Mouse (Mus musculus) frontal cortex, adult 2 months (tissue): ENCODE measurements at regions not wholly inside any gene's neighbourhood (a gene's known extent, or its start where the extent isn't known, plus 50 kb on each side); places are given as distances from the start of the nearest gene placed in this dataset.
"Not testable (repeated sequence)": the region's sequence is repeated elsewhere in the genome, so short reads cannot be mapped to it uniquely, and the experiment has no call there.

Source experiments
- DNase-seq, 2 experiments: peaks; one replicate each; pipeline ENCODE4 v3.0.0; 2022; ENCODE audit warnings: low spot score in 1 of 2; ENCODE audit errors: extremely low spot score in 1 of 2

DNA sequence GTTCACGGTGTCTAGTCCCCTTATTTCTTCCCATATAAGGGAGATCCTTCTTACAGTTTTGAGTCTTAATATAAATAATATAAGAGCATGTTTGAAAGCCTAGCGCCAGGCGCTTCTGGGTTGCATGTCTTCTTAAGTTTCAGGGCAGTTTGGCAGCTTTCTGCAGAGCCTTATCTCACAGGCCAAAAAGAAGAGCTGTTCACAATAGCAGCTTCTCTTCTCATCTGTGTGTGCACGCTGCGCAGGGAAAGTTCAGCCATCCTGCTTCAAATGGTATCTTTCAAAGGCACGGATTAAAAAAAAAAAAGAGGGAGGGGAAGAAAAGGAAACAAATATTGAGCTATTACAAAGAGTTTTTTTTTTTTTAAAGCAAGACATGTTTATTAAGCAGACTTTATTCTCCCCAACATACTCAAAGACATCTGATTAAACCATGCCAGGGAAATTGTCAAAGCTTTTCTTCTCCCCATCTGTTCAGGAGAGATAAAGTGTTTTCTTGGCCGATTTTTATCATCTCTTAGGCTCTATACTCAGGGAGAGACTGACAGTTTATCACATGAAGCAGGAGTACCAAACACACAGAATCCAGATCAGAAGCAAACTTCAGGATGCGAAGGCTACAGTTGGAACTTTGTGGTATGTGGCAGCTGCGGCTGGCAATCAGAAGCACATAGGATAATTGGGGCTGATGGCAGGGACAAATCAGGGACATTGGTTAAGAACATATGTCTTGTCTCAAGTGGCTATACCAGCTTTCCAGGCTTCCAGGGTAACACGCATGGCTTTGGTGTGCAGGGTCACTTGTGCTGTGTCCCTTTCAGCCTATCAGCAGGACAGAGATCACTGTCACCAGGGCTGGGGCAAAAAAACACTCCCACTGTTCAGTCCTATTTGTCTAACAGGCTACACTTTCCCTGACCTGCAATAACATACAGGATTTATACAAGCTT, 206.9 kb upstream of the Pfkp start:
- DNase-seq: no peak

DNA sequence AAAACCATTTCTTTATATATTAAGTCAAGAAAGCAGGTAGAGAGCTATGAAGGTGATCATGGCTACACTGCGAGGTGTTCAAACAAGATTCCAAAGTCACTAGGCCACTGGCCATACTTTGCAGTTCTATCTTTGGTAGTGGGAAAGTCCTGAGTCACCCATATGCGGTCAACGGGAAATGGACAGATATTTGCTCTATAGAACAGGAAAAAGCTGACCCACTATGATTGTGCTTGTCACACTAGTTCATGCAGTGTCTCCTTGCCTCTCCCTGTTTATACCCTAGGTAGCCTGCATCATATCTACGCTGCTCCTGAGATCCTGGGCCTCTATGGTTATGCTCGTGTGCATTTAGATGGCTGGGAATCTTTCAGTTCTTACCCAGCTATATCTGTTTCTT, 188.9 kb upstream of the Pfkp start:
- no peak for DNase-seq

GRCm38 (mm10) chr13:6837075-6837422, 188.5 kb upstream of the Pfkp start:
- no peak for DNase-seq

DNA sequence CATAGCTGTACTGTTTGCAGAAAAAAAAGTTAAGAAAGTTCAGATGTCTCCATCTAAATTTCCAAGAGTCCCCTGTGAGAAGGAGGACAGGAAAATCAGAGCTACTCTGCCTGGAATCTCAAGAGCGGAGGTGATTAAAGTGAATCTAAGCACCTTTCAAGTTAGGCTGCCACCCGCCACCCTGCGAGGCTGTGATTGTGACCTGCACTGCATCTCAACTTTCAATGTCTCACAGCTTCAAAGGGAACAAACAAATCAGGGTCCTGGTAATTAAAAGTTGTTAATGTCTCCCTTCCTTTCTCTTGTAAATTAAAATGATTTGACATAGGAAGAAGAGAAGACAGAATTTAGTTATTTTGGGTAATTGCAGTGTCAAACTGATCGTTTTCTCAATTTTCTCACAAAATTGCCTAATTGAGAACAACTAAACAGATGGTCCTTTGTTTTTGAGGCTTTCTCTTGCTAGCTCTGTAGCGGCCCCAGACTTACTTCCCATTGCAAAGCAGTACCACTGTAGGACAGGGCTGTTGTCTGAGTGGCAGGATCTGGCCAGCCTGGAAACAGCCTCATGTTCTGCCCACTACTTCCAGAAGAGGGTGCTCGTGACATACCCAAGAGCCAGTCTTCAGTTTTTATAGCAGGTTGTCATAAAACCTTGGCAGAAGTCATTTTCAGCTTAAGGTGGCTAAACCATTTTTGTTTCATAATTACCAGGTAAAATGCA, 187.9 kb upstream of the Pfkp start:
- DNase-seq: peak; percentile 33 to 76

DNA sequence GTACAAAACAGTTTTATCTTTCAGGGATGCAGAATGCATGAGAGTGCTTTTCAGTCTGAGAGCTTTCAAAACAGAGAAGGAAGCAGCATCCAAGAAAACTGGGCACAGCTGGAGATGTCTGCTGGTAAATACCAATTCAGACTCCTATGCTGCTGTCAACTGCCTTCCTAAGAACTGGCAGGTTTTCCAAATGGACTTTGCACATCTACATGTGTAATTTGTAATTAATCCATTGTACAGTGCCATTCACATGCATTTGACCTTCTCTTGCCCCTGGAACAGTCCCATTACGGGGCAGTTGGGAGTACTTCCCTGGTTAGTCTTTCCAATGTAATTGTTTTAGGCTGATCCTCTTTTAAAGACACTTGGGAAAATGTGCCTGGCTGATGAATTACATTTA, 181.3 kb upstream of the Pfkp start:
- DNase-seq: no peak

- DNase-seq: no peak
Measured at GRCm38 (mm10) chr13:6829346-6829745, 180.8 kb upstream of the Pfkp start.

DNA sequence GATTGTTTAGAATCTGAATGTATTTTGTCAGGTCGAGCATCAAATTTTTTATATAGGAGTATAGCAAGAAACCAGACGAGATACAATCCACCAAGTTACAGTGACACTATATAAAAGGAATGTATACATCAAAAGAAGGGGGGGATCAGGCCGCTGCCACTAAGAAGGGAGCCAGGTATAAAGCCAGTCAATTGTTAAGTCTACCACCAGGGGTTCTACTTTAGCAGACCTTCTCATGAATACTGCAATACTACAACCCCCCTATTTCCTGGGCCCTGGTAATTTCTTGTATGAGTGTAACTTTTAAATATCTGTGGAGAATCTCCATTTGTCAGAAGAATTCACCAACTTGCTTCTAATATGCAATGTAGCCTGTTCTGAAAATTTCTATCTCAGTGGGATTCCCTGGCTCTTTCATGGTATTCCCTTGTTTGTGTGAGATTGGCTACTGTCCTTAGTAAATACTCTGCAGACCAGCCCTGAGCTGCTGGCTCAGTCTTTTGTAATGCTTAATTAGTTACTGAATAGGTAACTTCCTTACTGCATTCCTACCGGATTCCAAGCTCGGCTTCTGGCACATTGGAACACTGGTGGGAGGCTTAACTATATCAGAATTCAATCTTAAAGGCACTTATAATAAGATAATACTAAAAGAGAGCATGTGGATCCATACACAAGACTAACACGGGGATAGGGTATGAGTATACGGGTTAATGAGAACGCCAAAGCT, 180.2 kb upstream of the Pfkp start:
- not testable (repeated sequence) for DNase-seq

DNA sequence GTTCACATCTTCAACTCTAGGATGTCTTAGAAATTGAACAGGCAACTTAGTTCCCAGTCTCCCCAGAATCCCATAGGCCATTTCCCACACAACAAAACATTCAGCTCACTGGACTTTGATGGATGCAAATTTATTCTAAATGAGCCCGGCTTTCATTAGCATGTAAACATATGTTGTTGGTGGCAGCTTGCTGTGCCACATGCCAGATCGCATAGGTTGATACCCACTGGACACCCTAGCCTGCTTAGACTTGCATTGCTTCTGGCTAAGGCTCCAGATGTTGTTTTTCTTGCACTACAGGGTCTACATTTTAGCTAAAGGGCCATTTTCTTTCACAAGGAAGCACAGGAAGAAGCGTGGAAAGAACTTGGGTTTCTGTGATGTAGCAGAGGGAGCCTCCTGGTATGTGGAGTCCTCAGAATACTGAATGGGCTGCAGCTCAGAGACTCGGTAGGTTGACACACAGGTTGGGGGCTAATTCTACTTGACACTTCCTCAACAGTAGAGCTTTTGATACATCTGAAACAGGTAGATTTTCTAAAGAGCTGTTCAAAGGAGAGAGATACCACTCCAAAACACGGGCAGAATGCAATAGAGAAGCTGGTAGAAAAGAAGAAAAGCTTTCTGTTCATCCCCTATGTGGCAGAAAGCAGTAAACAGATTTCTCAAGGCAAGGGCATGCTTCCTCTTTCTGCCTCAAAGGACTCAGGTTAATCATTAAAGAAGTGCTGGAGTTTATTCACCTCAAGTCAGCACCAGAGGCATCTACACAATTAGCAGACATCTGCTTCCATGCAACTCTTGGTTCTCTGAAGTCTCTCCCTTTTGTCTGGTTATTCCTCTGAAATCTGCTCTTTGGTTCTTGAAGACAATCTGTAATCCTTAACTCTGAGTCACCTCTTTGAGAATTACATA, 153.9 kb upstream of the Pfkp start:
- DNase-seq: no peak

DNA sequence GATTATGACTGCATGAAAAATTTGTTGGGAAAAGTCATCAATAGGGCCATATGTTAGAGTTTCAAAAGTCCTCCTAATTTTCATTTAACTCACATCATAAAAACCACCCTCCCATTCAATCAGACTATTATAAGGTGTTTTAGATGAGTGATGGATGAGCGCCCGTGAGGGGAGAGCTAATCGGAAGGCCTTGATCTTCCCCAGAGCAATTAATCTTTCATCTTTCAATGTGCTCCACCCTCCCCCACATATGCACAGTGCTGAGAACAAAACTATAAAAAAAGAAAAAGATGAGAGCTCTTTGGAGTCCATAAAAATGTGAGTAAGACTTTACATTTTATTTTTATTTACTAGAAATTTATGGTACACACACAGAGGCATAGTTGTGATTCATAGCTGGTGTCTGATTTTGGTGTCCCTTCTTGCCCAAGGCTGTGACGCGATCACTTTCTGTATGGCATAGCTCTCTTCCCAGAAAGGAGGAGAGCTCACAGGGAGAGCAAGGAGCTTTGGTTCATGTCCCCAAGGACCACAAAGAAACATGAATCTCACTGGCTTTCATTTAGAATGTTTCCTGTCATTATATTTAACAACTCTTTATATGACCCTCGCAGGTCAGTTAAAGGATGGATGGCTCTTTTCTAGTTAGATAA, 119.5 kb upstream of the Pfkp start:
- DNase-seq: no peak

DNA sequence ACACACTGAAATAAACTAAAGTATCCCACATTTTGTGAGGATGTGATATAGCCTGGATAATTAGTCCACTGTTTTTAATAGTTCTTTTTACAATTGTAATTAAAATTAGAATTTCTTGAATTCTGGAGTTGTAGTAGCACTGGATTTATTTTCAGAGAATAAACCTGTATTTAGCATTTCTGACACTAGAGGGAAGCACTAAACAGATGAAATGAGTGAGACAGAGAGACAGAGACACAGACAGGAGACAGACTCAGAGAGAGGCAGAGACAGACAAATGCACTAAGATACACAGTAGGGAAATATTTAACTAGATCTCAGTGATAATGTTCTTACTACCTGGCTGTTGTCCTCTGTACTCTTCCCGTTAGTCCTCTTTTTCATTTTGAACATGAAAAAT, 108.6 kb upstream of the Pfkp start:
- peak in 1 of 2 experiments; percentile 76 for DNase-seq

GRCm38 (mm10) chr13:6751599-6751998, 103.0 kb upstream of the Pfkp start:
- DNase-seq: no peak

GRCm38 (mm10) chr13:6751149-6751548, 102.6 kb upstream of the Pfkp start:
- no peak for DNase-seq

- DNase-seq: no peak
Measured at GRCm38 (mm10) chr13:6741916-6742315, 93.3 kb upstream of the Pfkp start.

DNA sequence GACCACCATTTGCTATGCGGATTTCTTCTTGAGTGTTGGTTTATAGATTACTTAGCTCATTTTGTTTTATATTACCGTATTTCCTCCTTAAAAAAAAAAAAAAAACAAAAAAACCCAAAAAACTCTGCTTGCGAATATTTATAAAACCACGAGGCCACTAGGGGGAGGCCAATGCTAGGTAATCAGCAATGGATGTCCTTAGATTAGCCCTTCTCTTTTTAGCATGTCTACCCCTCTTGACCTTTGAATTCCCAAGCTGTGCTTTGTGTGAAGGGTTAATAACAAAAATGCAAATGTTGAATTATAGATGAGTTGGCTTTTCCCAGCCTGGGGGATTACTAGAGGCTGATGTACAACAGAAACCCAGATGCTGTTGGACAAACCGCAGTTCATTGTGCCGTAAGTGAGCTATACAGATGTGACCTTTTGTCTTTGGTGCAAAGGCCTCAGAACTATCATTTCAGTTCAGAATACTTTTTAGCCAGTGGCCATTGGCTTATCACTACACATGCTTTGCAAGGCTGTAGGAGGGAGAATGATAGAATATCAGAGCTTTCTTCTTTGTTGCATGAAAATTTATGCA, 88.5 kb upstream of the Pfkp start:
- peak in 1 of 2 experiments; percentile 15 for DNase-seq
